Mouse (Mus musculus): ENCODE data around the gene Pknox1.

DNA sequence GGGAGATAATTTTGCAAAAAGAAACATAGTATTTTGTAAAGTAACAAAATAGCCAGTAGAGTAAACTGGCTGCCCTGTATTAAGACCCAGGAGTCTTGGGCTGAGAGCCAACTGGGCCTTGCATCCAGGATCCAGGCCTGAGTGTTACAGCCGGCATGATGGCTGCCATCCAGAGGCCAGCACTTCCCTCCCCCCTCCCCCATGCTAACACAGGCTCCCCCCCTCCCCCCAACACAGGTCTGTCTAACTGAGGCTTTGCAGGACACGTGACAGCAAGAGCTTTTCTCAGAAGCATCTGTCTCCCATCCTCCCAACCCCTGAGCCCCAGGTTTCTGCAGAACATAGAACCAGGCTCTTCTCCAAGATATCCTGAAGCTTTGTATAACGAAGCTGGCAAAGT is 43.6 kb upstream of the Pknox1 start:
- TF ChIP-seq SRF (IDR thresholded peaks at IDR 0.05; ENCODE audit: control insufficient read depth, insufficient read length, low read depth) (no peak), USF1 (IDR thresholded peaks at IDR 0.05; ENCODE audit: low read depth) (peak; percentile 40), REST (IDR thresholded peaks at IDR 0.05; ENCODE audit: insufficient read depth, insufficient read length) (no peak), CEBPB (IDR thresholded peaks at IDR 0.05; ENCODE audit: insufficient read depth, poor library complexity, severe bottlenecking) (no peak), POLR2A (IDR thresholded peaks at IDR 0.05; ENCODE audit: insufficient read length, low read depth) (no peak)

Measured in myocyte (in vitro differentiated cells).